Mouse (Mus musculus) inflammation-experienced regulatory T-cells, adult 6 months (primary cell): ENCODE data around the gene Psmg4. TPM values are rescaled to one million over a fixed set of nuclear protein-coding genes. Genes with fewer than 3 reads are reported as not detected.

ENCODE experiments used
- ATAC-seq: one replicate; pipeline ENCODE4 v1.8.0; 2017
- polyA plus RNA-seq, 3 experiments: library from polyadenylated mRNA; unstranded; fragments of 100-300 nt; shearing (Covaris generic); gene quantifications; one replicate each; pipeline ENCODE4 v1.2.1; 2017

The Psmg4 gene
- 10 to 100 TPM; 42.5 to 48.6 (median 45.6) TPM for polyA plus RNA-seq

GRCm38 (mm10) chr13:34162491-34163303 is at the start of gene Psmg4:
Gene Psmg4 (plus strand): TSS chr13:34162964.
- ATAC-seq, result peak; percentile 91

GRCm38 (mm10) chr13:34113086-34113485 is 49.7 kb upstream of the Psmg4 start:
- no peak for ATAC-seq

DNA sequence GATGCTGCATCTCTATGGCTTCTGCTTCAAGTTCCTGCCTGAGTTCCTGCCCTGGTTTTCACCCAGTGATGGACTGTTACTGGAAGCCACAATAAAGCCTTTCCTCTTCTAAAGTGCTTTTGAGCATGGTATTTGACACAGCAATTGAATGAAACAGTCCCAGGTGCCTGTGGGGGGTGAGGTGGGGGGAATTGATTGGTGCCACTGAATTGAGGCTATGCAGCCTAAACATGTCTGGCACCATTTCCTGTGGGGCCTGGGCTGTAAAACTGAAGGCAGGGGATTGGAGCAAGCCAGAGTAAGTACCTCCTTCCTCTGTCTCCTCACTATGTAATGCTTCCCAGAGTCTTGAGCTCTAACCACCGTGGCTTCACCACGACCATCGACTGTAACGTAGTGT is 48.1 kb upstream of the Psmg4 start:
- no peak for ATAC-seq

GRCm38 (mm10) chr13:34116508-34116907 is 46.3 kb upstream of the Psmg4 start:
- ATAC-seq, result no peak

DNA sequence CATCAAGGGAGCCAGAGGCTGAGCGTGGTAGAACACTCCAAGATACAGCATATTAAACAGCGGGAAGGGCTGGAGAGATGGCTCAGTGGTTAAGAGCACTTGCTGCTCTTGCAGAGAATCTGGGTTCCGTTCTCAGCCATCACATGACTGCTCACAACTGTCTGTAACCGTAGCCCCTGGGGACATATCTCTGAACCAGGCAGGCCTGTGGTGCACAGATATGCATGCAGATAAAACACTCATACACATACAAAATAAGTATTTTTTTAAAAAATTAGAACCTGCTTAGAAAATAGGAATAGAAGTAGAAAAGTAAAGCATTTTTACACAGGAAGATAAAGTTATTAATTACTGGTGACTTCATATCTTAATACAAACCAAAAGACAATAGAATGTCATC is 43.9 kb upstream of the Psmg4 start:
- no peak for ATAC-seq

DNA sequence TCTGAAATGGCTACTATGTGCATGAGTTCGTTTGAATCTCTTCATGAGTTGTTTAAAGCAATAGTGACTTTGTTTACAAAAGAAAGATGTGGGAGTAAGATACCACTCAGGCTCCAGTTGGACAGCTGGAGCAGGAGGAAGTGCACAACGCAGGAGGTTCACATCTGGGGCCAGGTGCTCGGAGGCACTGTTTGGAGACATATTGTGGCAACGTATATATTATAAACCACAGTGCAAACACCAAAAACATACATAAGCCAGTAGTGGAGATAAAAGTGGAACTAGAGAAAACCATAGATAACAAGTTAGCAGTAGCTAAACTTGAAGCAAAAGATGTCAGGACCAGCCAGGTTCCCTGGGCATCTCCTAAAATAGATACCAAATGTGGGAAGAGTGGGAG is 43.4 kb upstream of the Psmg4 start:
- no peak for ATAC-seq

- no peak for ATAC-seq
Measured at GRCm38 (mm10) chr13:34120536-34120935, 42.2 kb upstream of the Psmg4 start.

DNA sequence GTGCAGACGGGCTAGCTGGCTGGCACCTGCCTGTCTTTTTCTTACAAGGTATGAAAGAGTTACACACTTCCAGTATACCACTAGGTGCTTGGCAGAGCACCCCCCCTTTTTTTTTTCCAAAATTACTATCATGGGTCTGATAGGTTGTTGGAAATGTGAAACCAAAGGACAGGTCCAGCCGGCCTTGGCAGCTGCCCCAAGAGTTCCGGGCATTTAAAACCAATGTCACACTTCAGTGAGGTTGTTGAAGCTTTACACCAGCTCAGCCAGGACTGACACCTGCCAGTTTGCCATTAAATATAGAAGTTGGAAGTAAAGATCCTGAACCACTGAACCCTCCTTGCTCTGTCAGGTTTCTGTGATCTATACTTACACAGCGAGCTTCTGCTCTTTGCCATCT is 37.1 kb upstream of the Psmg4 start:
- no peak for ATAC-seq

GRCm38 (mm10) chr13:34128276-34129114 is 34.3 kb upstream of the Psmg4 start:
- no peak for ATAC-seq

- ATAC-seq, result peak; percentile 35
Measured at GRCm38 (mm10) chr13:34129485-34130225, 33.1 kb upstream of the Psmg4 start.

- ATAC-seq, result peak; percentile 29
Measured at GRCm38 (mm10) chr13:34130226-34130731, 32.5 kb upstream of the Psmg4 start, which contains the start of gene Tubb2b. Gene Tubb2b (minus strand): TSS chr13:34130466.

DNA sequence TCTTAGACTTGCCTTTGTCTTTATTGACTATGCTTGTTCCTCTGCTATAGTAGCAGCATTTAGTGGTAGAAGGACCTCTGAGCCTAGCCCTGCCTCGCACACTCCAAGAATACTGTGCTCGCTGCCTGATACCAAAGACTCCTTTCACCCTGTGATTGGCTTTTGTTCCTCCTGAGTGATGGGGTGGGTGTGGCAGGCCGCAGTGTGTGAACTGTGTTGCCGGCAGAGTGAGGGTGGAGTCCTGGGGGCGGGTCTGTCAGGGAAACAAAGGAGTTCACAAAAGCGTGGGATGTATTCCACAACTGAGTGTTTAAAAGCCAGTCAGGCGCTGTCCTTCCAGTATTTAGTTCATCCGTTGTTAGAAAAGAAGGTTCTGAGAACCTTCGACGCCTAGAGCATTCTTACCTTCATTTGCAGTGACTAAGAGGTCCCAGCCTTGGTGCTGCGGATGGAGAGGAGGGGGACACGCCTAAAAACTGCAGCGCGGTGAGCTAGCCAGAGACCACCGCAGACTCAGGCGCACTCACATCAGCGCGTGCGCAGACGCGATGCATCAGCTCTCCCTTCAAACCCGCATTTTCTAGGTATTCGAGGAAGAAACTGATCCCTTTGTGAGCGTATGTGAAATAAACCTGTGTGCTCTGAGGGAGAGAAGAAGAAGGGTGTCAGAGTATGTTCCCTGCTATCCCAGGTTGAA is 31.6 kb upstream of the Psmg4 start:
- ATAC-seq, result peak; percentile 60

DNA sequence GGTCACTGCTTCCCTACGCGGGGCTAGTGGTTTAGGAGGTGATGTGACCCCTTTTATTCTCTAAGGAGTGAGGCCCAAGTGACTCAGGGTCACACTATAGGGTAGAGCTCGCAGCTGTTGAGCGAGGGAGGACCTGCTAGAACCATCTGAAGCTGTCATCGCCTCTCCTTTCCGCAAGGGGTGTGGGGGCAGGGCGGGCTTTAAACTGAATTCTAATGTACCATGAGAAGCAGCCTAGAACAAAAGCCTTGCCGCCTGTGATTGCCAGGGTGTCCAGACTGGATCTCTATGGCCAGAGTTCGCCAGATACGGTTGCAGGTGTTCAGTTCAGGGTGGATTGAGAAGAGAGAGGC is 31.1 kb upstream of the Psmg4 start:
- peak; percentile 59 for ATAC-seq

DNA sequence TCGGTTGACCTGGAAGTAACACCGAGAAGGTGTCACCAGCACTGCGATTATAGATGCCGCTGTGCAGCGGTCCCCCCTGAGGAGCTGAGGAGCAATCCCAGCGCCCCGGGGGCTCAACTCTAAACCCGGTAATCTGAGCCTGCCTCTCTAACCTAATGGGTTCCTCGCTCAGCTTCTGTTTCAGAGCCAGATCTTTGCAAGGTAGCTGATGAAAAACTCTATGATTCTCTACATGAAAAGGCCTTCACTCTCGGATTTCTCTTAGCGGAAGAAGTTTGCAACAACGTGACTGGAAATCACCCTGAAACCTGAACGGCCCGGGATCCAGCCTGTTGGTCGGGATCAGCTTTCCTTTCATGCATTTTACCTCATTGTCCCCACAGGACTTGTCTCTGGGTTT is 30.5 kb upstream of the Psmg4 start:
- no peak for ATAC-seq

- ATAC-seq, result no peak
Measured at GRCm38 (mm10) chr13:34132875-34133274, 29.9 kb upstream of the Psmg4 start.

- no peak for ATAC-seq
Measured at GRCm38 (mm10) chr13:34133326-34134071, 29.3 kb upstream of the Psmg4 start.

DNA sequence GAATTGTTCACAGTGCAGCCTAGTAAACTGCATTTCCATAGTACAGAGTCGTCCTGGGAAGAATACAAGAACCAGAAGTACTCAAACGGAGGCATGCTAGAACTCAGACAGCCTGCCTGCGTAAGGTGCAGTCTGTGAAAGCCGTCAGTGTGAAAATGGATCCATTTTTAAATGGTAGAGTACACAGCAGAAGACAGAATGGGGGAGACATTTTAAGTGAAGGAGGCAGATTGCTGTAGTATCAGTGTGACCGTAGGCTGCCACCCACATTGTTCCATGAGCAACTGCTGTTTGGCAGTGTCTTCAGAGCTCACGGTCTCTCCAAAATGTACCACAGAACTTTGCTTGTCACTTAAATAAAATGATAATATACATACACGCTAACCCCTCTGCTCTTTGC is 28.5 kb upstream of the Psmg4 start:
- ATAC-seq, result no peak

GRCm38 (mm10) chr13:34136605-34137004 is 26.2 kb upstream of the Psmg4 start:
- ATAC-seq, result no peak

GRCm38 (mm10) chr13:34143389-34143788 is 19.4 kb upstream of the Psmg4 start:
- no peak for ATAC-seq

DNA sequence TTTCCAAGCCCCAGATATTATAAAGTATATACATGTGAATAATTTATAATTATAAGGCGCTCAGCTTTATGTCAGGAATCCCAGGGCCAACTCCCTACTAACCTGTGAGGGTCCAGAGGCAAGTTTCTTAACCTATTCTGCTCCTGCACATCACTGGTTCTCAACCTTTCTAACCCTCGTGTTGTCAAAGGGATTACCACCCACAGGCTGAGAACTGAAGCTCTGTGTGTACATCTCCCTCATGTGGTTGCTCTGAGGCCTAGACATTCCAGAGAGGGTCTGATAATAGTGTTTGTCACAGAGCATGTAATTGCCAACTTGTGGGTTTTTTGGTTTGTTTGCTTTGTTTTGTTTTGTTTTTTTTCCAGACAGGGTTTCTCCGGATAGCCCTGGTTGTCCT is 15.8 kb upstream of the Psmg4 start:
- no peak for ATAC-seq

DNA sequence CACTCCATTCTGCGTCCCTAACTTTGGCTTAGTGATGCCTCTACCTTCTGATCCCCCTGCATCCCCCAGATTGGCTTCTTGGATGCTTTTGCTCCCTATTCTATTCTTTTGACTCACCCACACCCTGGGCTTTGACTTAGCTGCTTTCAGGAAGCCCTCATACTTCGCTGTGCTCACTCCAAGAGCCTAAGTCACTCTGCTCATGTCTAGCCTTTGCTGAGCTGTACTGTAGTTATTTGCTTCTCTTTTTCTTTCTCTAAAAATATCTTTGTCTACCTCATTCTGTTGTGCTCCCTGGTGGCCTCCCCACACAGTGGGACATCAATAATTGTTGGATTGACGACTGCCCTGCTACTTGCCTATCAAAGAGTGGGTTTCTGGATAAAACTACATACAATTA is 14.6 kb upstream of the Psmg4 start:
- no peak for ATAC-seq
